Mouse (Mus musculus): ENCODE results near the gene Cby1.
A peak's percentile ranks its signal among the peaks of the same experiment; 100 is the strongest.
"Not testable (repeated sequence)": the region's sequence is repeated elsewhere in the genome, so short reads cannot be mapped to it uniquely, and the experiment has no call there.

The Cby1 gene

GRCm38 (mm10) chr15:79658531-79659375 is at the start of gene Cby1, which contains the start of gene Fam227a:
TSS of gene Cby1 (plus strand) at chr15:79659199.
TSS of gene Fam227a (minus strand) at chr15:79658956.
- peak; percentile 96 to 97 for DNase-seq (ENCODE audit: low spot score in 2 of 2)

GRCm38 (mm10) chr15:79609226-79609625 is 49.8 kb upstream of the Cby1 start:
- DNase-seq (ENCODE audit: low spot score in 2 of 2): no peak

GRCm38 (mm10) chr15:79615501-79615900 is 43.5 kb upstream of the Cby1 start:
- DNase-seq (ENCODE audit: low spot score in 2 of 2): no peak

GRCm38 (mm10) chr15:79616729-79617128 is 42.3 kb upstream of the Cby1 start:
- DNase-seq (ENCODE audit: low spot score in 2 of 2): no peak

DNA sequence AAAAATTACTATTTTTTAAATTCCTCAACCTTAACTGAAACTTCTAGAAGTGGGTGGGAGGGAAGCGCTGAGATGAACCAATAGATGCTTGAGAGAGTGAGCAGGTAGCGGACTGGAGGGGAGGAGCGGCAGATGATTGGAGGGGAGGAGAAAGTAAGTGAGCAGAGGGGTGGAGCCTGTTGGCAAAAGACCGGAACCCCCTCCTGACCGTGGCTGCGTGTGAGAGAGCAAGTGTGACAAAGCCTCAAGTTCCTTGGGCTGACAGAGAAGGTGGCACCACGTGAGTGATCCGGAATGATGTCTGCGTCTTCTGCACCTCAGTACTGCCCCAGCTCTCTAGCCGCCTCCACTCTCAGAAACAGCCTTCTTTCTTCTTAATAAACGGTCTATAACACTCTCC is 41.9 kb upstream of the Cby1 start:
- no peak for DNase-seq (ENCODE audit: low spot score in 2 of 2)

DNA sequence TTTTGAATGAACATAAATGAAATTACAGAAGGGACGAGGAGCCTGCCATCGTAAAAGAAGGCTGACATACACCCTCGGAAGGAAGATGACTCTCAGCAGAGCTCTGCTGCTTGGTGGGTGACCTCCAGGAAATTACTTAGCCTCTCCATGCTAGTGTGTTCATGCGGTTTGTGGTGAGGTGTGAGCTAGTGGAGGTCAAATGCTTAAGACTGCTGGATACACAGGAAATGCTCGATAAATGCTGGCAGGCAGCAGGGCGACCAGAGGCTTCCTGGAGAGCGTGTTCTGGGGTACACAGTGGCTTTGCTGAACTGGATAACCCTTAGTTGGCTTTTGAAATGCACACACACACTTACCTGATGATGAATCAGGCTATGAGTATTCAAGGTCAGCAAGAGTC is 40.5 kb upstream of the Cby1 start:
- DNase-seq (ENCODE audit: low spot score in 2 of 2): no peak

DNA sequence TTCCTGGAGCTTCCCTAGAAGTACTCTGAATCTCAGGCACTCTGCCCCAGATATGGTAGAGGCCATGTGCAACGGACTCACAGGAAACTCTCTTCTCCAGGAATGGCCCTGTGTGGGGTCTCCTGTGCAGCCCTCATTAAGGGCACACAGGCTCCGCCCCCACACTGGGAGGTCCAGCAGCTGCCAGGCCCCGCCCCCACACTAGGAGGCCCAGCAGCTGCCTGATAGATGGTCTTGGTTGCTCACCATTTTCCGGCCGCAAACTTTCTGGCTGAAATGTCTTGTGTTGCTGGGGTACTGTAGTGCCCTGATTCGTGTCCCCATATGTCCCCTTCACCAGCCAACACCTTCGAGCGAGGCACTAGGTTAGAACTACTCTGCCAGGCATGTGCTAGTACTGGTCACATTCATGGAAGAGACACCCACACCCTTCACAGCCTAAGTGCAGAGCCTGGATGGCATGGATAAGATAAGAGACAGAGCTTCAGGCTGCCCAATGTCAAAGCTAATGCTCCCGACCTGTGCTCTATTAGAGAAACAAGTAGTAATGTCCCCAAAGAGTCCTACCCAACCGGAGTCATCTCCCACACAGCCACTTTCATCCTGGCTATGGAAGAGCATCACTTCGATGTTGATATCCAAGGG is 39.1 kb upstream of the Cby1 start:
- DNase-seq (ENCODE audit: low spot score in 2 of 2): no peak

GRCm38 (mm10) chr15:79630471-79630870 is 28.5 kb upstream of the Cby1 start:
- DNase-seq (ENCODE audit: low spot score in 2 of 2): no peak

DNA sequence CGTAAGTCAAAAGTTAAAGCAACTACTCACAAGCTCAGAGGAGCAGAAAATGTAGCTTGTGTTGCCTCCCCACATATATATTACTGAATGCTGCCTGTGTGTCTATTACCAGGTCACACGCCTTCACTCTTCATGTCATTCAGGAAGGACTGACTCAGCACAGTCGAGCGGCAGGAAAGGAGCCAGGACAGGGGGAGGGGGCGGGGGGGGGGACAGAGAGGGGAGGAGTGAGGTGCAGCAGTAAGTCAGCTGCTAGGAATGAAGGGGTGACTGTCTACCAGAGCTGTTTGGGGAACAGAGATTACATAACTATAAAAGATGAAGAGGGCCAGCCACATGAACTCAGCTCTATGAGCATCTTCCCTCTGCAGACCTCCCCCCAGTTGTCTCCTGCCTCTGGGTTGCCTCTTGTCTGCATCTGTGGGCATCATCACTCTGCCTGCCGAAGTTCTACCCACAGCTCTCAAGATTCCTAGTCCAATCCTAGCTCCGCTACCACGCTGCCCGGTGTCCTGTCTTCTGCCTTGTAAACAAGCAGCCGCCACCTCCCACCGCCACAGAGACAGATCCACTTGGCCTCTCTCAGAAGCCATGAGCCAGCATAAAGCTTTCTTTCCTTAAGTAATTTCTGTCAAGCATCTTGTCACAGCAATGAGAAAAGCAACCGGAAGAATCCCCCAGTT is 17.7 kb upstream of the Cby1 start:
- no peak for DNase-seq (ENCODE audit: low spot score in 2 of 2)

- no peak for DNase-seq (ENCODE audit: low spot score in 2 of 2)
These were observed 13.5 kb upstream of the Cby1 start for GRCm38 (mm10) chr15:79645483-79645882.

- DNase-seq (ENCODE audit: low spot score in 2 of 2): no peak
These were observed 10.9 kb upstream of the Cby1 start for GRCm38 (mm10) chr15:79648130-79648529.

DNA sequence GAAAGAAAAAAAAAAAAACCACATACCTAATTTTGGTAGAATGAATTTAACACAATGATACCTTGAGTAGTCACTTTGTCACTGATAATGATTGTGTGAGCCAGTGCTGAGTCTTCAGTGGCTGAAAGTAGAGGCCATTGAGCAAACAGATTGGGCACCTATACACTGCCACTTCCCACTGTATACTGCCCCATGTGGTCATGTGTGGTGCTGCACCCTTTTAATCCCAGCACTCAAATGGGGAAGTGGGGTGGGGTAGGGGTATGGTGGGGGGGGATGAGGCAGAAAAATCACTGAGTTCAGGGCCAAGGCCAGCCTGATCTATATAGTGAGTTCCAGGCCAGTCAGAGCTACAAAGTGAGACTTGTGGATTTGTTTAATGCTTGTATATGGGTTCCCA is 8.4 kb upstream of the Cby1 start:
- DNase-seq (ENCODE audit: low spot score in 2 of 2): peak in 1 of 2 experiments; percentile 55

DNA sequence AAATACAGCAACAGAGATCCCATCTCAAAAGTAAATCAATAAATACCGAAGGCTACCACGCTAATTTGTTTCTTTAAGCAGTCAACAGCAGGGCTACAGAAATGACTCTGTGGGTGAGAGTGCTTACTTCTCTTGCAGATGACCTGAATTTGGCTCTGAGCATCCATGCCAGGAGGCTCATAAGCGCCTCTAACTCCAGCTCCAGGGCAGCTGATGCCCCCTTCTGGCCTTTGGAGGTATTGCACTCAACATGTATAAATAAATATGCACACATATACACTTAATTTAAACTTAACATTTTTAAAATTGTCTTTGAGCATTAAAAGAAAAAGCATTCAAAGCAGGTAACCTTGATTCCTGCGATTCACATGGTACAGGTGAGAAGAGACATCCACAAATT is 7.5 kb upstream of the Cby1 start:
- DNase-seq (ENCODE audit: low spot score in 2 of 2): no peak

GRCm38 (mm10) chr15:79656451-79656850 is 2.5 kb upstream of the Cby1 start:
- no peak for DNase-seq (ENCODE audit: low spot score in 2 of 2)

- peak; percentile 61 to 84 for DNase-seq (ENCODE audit: low spot score in 2 of 2)
These were observed 1.0 kb upstream of the Cby1 start for GRCm38 (mm10) chr15:79657837-79658530.

GRCm38 (mm10) chr15:79661852-79662251 is 2.9 kb downstream of the Cby1 start:
- DNase-seq (ENCODE audit: low spot score in 2 of 2): no peak

GRCm38 (mm10) chr15:79664666-79665065 is 5.7 kb downstream of the Cby1 start:
- DNase-seq (ENCODE audit: low spot score in 2 of 2): no peak

DNA sequence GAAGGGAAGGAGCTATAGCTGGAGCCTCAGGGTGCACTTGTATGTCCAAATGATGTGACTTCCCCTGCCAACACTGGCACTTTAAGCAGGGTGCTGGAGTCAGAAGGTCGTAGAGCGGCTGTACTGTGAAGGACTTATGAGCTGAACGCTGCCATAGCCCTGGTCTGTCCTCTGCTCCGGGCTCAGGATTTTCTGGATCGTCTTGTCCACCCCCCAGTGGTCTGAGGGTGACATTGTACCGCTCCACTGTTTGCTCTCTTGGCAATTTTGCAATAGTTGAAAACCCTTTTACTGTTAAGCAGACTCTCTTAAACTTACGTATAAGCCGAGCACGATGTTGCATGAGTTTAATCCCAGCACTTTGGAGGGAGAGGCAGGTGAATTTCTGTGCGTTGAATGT is 10.2 kb downstream of the Cby1 start:
- DNase-seq (ENCODE audit: low spot score in 2 of 2): no peak

DNA sequence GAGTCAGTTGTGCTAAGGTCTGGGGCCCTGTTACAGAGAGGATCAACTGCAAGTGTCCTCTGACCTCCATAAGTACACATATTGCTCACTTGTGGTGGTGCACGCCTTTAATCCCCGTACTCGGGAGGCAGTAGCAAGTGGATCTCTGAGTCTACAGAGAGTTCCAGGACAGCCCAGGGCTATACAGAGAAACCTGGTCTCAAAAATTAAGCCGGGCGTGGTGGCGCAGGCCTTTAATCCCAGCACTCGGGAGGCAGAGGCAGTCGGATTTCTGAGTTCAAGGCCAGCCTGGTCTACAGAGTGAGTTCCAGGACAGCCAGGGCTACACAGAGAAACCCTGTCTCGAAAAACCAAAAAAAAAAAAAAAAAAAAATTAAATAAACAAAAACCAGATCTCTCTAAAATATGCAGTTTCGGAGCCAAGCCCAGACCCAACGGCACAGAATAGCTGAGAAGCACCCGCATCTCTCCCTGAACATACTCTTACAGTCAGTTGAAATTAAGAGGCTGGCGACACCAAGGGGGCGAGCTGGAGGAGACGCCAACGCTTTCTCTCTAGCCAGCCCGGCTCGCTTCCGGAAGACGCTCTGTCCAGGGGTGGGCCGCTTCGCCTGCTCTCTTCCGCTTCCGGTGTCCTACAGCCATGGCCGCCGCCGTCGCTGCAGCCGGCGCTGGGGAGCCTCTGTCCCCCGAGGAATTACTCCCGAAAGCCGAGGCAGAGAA is 11.4 kb downstream of the Cby1 start, which contains the start of gene Tomm22:
Gene Tomm22, plus strand, starts transcription at position 613 of the 723 bp plus-strand sequence.
- peak; percentile 52 to 81 for DNase-seq (ENCODE audit: low spot score in 2 of 2)

DNA sequence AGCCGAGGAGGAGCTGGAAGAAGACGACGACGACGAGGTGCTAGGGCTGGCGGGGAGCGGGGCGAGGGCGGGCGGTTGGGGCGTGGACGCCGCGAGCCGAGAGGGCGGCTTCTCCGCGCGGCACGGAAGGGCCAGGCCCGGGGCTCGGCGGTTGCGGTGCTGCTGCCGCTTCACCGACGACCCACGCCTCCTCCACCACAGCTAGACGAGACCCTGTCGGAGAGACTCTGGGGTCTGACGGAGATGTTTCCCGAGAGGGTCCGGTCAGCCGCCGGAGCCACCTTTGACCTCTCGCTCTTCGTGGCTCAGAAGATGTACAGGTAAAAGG is 11.9 kb downstream of the Cby1 start:
- DNase-seq (ENCODE audit: low spot score in 2 of 2): no peak

- not testable (repeated sequence) for DNase-seq (ENCODE audit: low spot score in 2 of 2)
These were observed 12.9 kb downstream of the Cby1 start for GRCm38 (mm10) chr15:79671828-79672348.

Measured in cerebellum, postnatal 4 days (tissue).